Mouse (Mus musculus) c-Kit-positive CD71-positive TER-119-negative erythroid progenitor cells, embryonic 14.5 days (primary cell): Measurements from ENCODE around the gene Gm17655.
A peak's percentile ranks its signal among the peaks of the same experiment; 100 is the strongest.
"Not testable (repeated sequence)": the region's sequence is repeated elsewhere in the genome, so short reads cannot be mapped to it uniquely, and the experiment has no call there.

Source experiments
- DNase-seq: peaks from one replicate; pipeline ENCODE4 v3.0.0-alpha.2; 2013; ENCODE audit warnings: low read depth

The Gm17655 gene

DNA sequence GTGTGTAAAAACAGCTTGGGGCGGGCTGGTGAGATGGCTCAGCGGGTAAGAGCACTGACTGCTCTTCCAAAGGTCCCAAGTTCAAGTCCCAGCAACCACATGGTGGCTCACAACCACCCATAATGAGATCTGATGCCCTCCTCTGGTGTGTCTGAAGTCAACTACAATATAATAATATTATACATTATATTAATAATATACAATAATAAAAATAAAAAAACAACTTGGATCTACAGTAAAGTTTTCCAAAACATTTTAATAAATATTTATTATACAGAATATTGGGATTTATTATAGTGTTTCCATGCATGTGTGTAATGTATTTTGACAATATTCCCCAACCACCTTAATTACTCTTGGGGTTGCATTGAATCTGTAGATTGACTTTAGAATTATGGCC lies at the start of gene Gm17655:
Gene Gm17655 (minus strand): TSS at position 101 of the 400 bp plus-strand sequence.
- DNase-seq, result not testable (repeated sequence)

DNA sequence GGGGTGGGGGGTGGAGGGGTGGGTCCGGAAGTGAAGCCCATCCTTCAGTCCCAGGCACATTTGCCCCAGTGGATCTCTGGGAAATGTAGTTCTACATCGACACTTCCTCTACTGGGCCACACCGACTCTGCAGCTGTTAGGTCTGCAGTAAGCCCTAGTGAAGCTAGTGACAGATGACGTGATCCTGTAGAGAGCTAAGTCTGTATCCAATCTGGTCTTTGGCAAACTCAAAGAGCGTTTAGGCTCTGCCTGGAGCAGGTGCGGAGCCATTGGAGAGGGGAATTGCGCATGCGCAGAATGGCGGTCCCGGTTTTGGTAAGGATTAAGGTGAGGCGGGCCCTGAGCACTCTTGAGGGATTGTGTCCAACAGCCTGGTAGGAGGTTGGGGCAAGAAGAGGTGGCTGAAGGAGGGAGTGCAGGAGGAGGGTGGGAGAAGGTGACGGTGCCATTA lies 37.7 kb upstream of the Gm17655 start, which contains the start of gene Zfp605:
Gene Zfp605 (plus strand): TSS at position 102 of the 451 bp plus-strand sequence.
- peak; percentile 77 for DNase-seq

DNA sequence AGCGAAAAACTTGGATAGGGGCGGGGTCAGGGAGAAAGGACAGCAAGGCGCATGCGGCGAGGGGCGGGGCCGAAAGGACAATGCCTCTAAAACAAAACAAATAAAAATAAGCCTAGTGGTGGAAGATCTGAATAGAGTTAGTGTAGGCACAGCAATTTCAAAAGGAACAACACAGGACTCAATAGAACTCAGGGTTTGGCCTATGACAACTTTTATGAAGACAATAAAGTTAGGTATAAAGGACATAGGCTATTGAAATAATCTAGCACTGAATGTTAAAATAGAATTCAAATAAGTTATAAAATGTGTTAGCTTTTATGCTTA lies 36.0 kb upstream of the Gm17655 start:
- no peak for DNase-seq

DNA sequence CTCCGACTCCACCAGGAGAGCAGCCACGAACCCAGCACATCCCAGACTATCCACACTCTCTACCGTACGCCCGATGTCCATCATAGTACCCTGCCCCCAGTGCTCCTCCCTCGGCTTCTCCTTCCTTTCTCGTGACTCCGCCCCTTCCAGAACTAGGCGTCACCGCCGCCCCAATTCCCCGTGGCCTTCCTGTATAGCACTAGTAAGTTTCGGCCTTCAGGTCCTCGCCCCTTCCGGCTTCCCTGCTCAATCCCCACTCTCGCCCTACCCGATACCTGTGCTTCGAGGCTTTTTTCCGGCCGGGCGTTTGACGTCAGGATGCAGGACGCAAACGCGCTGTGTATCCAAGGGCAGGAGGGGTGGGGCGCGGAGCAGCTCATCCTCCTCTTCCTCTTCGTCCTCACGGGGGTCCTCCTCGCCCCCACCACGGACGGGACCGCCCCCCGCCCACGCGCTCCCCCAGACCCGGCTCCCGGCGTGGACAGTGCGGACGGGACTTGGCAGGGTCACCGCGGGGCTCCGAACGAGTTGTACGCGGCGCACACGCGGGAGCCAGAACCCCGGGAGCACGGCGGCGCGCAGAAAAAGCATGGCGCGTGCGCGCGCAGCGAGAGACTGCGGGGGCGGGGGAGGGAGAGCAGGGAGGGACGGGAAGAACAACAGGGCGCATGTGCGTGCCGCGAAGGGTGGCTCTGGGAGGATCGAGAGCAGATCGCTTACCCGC lies 35.4 kb upstream of the Gm17655 start, which contains the start of gene Gtpbp6:
Gene Gtpbp6 (minus strand): TSS at position 617 of the 724 bp plus-strand sequence.
- DNase-seq, result peak; percentile 97

DNA sequence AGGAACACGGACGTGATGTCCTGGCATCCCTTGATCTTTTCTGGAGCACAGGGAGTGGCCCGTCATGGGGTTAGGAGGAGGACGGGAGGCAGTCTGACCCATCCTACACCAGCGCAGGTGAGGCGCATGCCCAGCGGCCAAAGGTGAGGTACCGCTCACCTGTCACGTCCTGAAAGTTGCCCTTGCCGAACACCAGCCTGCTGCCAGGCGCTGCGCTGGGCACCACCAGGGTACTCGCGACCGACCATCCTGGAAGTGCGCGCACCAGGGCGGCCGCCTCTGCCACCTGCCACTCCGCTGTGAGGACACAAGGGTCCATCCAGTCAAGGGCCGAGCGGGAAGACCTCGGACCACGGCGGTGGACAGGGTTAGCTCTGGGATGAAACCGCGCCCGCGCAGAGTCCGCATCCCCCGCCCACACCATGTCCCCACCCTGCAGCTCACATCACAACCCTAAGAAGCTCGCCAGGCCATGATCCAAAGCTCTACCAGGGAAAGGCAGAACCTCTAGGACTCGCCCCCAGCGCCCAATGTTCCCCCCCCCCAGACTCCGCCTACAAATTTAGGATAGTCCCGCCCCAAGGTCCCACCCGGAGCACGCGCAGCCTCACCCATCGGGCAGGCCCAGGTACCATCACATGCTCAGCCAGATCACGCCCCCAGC lies 34.7 kb upstream of the Gm17655 start:
- DNase-seq, result no peak

DNA sequence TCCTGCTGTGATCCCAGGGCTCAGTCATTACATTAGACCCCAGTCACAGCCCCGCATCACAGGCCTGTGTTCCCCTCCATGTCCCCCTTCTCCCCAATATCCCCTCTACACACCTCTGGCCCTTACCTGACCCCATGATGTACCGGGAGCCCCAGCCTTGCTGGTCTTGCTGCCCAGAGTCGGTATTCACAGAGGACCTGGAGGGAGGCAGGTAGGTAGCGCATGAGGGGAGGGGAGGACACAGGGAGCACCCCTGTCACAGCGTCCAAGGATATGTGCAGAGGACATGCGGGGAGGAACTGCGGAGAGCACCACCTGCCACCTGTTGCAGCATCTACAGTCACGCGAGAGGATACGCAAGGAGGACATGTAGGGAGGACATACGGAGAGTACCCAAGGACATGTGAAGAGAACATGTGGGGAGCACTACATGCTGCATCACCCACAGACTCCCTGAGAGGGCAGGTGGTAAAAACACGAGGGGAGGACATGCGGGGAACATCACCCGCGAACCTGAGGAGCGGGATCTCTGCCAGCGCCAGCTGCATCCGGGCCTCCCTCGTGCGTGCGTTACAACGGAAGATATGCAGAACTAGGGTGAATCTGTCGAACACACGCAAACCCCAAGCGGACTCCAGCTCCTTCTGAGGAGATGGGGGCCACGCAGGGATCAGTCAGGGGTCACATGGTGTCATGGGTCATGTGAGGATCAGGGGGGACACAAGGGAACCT lies 34.0 kb upstream of the Gm17655 start:
- no peak for DNase-seq

DNA sequence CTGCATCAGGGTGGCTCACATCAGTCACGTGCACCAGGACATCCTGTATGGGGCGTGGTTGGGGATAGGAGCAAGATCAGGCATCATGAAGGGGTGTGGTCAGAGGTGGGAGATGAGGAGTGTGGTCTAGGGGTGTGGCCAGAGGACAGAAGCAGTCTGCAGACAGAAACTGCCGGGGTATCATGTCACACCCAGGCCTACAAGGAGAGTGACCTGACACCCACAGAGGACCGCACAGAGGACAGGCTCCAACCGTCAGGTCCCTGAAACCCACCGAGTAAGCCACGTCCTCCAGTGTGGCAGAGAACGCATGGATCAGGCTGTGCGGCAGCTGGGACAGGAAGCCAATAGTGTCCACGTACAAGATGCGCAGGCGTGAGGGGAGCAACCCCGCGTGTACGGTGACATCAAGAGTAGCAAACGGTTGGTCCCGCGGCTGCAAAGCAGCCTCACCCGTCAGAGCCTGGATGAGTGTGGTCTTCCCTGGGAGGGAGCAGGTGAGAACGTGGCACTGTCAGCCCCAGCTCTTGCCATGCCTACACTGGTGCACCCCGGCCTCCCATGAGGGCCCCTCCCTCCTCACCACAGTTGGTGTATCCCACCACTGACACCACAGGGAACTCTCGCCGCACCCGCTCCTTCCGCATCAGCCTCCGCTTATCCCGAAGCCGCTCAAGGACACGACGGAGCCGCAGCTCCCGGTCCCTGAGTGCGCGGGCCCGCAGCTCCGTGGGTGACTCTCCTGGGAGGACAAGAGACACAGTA lies 32.5 kb upstream of the Gm17655 start:
- DNase-seq, result no peak

DNA sequence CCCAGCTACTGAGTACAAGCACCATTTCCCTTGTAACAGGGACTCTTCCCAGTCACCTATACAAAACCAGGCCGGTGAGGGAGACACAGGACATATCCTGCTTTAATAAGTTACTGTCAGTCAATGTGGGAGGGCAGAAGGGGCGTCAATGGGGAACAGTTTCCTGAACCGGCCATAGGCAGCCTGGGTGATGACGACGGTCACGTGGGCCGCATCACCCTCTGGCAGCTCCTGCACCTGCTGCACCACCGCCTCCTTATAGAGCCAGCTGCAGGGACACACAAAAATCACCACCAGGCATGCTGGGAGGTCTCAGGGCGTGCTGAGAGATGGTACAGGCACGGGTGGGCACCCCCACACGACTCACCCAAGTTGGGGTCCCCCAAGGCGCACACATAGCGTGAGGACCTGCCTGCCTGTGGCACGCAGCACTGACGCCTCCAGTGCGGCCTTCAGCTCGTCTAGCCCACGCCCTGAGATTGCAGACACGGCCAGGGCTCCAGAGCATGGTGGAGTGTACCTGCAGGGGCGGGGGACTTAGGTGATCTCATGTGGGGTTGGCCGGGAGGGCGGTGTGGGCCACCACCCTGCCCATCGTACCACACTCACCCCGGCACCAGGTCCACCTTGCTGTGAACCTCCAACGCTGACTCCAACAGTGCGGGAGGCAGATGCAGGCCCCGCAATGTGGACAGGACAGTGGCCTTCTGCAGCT lies 31.7 kb upstream of the Gm17655 start:
- DNase-seq, result no peak

DNA sequence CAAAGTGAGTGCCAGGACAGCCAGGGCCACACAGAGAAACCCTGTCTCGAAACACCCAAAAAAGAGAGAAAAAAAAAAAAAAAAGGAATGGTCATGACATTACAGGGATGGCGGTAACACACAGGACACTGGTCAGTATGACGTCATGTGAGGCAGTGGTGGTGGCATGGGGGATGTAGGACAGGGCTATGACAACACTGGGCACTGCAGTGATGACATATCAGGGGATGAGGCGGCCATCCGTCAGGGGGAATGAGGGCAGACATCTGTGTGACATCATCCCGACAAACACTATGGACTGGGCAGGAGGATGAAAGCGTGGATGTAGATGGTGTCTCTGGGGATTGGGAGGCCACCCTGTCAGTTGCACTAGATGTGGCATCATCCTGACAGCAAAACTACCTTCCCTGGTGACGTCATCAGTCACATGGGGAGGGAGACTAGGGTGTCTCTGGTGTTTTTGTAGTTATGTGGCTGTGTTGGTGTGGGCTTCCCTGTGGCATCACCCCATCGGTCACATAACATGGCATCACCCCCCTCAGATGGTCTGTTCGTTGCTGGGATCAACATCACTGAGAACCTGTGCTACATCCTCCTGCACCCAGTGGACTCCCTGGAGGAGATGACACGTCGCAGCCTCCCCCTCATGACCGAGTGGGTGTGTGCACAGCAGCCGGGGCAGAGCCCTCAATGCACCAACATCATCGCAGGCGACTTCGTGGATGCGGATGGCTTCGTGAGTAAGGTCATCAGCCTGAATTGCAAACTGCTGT lies 30.7 kb upstream of the Gm17655 start:
- no peak for DNase-seq

DNA sequence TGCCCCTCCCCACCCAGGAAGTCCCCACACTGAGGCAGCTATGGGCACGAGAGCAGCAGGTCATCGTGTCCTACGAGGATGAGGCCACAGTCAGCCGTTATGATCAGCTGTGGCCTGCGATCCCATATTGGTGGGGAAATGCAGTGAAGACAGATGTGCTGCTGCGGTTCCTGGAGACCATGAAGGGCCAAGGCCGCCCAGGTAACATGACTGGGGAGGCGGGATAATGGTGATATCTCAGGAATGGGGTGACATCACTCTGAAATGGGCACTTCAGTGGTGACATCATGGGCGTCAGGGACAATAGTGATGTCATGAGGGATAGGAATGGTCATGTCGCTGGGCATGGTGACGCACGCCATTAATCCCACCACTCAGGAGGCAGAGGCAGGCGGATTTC lies 30.1 kb upstream of the Gm17655 start:
- DNase-seq, result no peak

DNA sequence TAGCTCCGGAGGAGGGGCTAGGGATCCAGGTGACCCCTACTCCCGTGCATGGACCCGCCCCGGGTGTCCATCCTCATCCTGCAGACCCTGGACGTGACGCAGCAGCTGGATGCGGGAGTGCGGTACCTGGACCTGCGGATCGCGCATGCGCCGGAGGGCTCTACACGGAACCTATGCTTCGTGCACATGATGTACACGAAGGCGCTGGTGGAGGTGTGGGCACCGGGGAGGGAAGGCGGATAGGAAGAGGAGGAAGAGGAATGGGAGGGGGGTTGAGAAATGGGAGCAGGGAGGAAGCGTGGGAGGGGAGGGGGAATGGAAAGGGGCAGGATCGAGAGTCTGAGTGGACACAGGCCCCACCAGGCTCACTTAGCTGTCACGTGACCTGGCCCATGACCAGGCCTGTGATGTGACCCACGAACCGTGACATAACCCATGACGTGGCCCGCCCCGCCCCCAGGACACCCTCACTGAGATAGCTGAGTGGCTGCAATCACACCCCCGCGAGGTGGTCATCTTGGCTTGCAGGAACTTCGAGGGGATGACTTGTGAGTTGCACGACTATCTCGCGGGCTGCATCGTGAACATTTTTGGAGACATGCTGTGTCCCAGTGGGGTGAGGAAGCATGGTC lies 29.5 kb upstream of the Gm17655 start:
- DNase-seq, result no peak

DNA sequence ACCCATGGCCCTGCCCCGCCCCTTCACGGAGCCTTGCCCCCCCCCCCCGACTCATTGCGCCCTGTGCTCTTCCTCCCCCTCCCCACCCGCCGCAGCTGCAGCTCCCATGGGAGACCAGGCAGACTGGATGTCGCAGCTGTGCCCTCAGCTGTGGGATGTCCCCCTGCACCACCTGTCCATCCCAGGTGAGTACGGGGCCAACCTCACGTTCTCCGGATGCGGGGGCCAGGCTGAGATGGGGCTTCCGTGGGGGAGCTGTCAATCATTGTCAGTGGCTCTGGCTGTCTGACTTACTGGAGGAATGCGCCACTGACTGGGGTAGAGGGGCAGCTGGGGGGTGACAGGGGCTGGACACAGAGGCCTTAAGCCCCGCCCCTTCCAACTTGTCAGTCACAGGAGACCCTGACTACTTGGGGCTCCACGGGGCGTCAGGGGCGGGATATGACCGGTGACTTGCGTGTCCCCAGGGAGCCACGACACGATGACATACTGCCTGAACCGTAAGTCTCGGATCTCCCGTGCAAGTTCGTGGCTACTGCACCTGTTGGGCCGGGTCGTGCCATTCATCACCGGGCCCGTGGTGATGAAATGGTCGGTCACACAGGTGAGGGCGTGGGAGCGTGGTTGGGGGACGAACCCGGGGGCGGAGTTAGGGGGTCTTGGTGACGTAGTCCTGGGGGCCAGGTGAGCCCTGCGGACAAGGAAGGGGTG lies 28.8 kb upstream of the Gm17655 start:
- DNase-seq, result no peak

DNA sequence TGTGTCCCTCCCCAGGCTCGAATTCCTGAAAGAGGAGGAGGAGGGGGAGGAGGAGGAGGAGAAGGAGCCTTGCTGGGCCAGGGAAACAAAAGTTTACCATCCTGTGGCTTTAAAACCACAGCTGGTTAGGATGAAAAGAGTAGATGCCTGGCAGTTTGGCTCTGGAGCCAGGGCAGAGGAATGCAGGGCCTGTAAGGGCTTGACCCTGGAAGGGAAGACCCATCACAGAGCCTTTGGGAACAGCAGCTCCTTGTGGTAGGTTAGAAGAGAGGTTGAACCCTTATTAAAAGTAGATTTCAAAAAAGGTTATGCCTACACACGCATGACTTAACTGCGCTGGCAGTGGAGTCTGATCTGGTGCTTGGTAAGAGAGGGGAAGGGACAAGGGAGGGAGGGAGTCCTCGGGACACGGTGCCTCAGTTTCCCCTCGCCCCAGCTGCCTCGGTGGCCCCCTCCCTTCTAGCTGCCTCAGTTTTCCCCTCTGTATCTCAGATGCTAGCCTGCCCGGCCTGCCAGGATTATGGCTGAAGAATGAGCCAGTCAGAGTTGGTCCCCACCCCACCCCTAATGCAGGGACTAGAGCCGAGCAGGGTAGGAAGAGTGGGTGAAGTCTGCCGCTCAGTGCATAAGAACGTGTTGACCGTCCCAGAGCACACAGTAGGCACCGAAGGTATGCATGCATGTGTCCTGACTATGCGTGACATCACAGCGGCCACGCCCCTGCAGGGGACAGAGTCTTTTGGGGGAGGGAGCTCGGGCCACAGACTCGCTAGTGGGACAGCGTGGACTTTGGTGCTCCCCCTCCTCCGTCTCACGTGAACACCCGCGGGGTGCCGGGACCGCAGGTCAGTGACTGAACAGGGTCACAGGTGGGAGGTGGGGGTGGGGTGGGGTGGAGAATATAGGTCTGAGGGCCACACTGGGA lies 27.6 kb upstream of the Gm17655 start, which contains the start of gene Plcxd1:
Gene Plcxd1 (plus strand): TSS at position 314 of the 925 bp plus-strand sequence.
- no peak for DNase-seq

DNA sequence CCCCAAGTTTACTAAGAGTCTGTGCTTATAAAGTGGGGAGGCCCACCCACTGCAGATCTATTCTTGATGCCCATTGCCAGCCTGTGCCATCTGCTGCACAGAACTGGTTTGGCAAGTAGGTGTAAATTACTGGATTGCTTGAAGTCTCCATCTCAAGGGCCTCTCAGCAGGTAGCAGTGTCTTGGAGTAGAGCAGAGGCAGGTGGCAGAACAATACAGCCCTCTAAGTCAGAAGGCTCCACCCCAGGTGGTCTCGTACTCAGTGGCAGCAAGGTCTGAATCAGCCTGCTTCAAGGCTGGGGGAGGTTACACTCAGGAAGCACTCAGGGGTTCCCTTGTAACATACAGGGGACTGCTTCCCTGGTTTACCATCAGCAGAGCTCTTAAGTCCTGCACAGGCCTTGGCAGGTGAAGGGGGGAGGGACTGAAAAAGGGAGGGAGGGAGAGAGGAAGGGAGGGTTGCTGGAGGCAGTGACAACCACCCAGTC lies 26.7 kb upstream of the Gm17655 start:
- DNase-seq, result no peak

DNA sequence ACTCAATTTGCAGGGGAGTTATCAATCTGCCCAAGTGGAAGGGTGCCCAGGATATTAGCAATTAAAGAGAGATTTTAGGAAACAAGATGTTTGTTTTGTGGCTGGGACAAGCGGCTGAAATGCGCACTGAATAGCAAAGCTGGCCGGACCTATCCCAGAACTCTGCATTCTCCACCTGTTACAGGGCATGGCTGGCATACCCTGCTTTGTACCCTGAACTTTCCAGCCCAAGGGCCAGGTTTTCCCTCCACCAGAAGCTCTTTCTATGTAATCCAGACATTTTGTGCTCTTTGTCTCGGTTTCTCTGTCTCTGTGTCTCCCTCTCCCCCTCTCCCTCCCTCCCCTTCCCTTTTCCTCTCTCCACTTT lies 22.5 kb upstream of the Gm17655 start:
- DNase-seq, result no peak

DNA sequence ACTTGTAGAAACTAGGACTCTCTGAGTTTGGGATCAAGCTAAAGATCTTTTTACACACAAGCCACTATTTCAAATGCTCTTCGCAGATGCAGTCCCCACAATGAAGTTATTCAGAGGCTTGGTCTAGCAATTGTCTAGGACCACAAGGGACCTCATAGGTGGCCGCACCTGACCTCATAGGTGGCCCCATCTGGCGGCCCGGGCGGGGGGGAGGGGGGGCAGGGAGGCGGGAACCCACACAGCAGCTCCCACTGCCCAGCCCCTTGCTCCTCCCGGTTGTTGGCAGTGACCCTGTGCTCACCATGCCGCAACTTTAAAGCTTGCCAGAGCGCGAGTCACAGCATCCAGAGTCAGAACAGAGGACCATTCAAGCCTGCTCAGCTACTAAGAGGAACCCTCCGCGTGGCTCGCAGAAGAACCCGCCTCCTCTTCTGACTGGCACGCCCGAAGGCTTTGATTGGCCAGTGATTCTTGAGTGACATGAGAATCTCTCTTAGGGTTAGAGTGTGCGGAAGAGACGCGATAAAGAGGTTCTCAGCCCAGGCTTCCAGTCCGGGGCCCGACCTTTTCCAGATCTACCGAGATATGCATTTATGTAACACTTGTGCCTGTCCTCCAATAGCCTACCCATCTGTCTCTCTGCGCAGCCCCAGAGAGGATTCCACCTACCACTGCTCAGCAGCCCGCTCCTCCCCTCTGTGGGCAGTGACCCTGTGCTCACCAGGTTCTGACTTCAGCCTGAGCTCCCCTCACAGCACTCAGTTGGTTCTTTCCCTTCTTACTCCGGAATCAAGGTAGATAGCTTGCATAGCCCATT lies 21.9 kb upstream of the Gm17655 start, which contains the start of gene Gm35315:
Gene Gm35315 (minus strand): TSS at position 391 of the 817 bp plus-strand sequence.
- DNase-seq, result peak; percentile 95

DNA sequence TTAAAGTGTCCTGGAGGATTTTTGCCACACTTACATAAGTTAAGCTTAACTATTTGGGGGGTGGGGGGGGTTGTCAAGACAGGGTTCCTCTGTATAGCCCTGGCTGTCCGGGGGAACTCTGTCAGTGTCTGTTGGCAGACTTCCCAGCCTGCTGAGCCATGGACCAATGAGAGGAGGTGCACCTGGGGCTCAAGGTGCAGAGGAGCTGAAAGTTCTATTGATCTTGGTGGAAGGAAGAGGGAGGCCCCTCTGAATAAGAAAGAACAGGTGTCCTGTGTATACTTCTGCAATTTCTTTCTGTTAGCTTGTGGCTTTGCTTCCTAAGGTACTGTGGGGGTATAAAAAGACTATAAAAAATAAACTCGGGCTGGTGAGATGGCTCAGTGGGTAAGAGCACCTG lies 19.2 kb upstream of the Gm17655 start:
- DNase-seq, result no peak
